Mouse (Mus musculus) R1 (cell line): ENCODE measurements at regions not wholly inside any gene's neighbourhood (a gene's known extent, or its start where the extent isn't known, plus 50 kb on each side); places are given as distances from the start of the nearest gene placed in this dataset.
A peak's percentile ranks its signal among the peaks of the same experiment; 100 is the strongest.

Experiments
- DNase-seq: peaks from one replicate; pipeline ENCODE4 v3.0.0-alpha.2; 2018; ENCODE audit warnings: low read depth, low spot score

DNA sequence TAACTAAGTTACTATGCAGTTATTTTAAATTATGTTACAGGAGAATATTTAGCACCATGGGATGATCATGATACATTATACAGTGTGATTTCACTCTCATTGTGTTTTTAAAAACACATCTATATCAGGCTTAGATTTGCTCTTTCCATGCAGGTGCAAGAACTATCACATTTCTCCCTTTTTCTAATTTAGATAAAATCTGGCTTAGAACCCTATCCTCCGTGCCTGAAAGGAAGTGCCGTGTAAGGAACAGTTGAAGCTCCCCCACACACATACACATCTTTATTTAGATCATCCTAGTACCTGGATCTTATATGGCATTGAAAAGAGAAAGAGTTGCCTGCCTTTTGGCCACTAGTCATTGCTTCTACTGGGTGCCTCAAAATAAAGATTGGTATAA lies 925.0 kb upstream of the Gm7489 start:
- DNase-seq: no peak

DNA sequence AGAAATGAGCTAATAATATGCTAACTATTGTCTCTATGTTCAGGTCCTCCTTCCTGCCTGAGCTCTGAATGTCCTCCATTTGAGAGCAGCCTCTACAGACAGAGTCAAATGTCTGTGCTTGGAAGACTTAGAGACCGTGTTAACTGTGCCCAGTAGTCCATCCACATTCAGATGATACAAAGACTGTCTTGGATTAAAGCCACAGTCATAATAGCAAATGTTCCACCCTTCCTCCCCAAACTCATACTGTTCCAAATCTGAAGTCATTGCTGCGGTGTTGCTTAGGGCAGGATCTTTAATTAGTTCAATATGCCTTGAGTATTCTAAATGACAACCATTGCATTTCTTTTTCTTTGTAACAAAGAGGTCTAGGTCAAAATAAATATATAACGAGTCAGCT lies 923.2 kb upstream of the Gm7489 start:
- DNase-seq: no peak

DNA sequence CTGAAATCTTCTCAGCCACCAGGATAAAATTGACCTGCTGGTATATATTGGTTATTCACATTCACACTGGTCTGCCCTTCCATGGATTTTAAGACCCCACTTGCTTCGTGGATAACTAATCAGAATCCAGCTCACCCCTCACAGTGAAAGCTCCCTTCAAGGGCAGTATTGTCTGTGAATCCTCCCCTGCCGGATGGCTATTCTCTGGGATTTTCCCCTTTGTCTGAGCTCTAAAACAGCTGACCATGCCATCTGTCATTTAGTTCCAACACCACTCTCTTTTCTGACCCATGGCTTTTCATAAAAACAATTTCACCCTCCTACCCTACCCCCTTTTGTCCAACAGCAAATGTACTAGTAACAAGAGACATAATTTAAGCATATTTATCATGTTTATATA lies 920.8 kb upstream of the Gm7489 start:
- no peak for DNase-seq

DNA sequence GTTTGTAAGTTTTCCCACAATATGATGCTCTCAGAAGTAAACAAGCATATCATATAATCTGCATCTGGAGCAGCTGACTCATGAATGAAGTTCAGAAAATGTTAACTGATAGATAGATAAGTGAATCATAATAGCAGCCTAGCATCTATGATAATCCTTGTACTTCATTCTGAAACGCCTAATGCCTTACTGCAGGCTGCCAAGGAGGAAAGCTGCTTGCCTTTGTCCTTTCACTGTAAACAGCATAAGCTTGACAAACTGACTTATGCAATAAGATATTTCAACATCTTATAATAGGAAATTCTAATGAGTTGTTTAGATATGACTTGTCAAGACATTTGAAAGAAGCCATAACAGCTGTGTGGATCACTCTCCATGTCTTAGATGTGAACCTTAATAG lies 920.3 kb upstream of the Gm7489 start:
- no peak for DNase-seq

DNA sequence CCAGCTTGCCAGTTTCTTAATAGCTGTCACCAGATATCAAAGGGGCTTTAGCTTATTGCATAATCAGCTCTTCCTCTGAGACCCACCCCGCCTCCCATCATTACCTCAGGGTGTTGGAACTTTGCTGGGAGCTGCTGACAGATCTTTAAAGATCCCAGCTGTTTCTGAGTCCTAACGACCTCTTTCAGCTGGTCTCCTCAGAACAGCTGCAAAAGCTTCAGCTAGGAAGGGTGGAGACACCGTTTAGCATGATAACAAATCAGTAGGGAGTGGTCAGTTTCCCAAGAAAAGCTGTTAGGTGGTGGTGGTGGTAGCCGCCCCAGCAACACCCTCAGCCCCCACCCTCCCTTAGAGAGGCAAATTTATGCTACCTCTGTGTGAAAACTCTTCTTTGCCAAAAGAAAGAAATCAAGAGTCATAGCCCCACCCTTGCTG lies 916.9 kb upstream of the Gm7489 start:
- DNase-seq: peak; percentile 97

DNA sequence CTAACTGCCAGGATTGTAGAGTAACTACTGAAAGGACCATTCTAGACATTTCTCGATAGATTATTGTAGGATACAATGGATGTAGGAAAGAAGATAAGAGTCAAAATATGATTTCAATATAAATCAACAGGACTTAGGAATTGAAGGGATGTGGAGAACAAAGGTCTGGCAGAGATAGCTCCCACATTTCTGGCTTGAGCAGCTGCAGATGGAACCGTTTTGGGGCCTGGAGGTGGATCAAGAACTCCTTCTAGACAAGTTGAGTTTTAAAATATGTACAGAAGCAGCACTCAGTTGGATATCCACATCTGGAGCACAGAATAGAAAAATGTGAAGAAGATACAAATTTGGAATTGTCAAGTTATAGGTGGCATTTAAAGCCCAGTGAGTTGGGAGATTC lies 901.9 kb upstream of the Gm7489 start:
- no peak for DNase-seq

DNA sequence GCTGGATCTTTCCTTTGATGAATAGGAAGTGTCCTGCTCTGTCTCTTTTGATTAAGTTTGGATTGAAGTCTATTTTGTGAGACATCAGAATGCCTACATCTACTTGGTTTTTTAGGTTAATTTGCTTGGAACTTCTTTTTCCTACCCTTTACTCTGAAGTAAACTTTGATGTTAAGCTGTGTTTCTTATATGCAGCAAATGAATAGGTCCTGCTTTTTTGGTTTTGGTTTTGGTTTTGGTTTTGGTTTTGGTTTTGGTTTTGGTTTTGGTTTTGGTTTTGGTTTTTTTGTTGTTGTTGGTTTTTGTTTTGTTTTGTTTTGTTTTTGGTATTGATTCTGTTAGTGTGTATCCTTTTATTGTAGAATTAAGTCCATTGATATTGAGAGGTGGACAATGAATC lies 894.1 kb upstream of the Gm7489 start:
- no peak for DNase-seq

DNA sequence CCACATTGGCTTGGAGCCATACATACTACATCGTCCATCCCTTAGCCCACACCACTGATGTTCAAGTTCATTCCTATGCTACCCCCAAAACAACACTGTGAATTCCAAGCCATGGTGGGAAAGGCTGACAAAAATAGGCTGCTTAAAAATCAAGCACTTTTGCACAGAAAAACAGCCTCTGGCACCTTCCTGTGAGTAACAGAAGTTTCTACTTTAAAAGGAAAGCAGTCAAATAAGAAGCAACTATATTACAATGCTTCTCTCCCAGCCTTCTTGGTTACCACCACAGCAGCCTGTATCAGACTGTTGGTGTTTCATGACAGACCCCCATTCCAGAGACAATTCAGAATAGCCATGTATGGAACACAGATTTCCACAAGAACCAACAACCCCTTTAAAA lies 890.4 kb upstream of the Gm7489 start:
- DNase-seq: no peak

DNA sequence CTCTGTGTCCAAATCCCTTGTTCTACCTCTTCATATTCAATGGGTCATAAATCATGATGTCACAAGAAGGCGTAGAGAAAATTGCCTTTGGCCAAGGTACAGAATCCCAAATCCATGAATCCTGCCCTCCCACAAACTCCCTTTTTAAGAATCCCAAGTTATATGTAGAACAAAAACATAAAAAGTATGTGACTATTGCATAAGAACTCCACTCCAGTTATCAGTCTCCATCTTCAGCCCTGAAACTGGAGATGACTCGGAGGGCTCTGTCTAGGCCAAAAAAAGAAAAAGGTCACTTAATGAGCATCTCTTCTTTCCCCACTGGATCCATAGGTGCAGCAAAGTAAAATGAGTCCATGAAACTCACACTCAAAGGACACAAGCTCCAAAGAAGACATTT lies 885.5 kb upstream of the Gm7489 start:
- DNase-seq: no peak

DNA sequence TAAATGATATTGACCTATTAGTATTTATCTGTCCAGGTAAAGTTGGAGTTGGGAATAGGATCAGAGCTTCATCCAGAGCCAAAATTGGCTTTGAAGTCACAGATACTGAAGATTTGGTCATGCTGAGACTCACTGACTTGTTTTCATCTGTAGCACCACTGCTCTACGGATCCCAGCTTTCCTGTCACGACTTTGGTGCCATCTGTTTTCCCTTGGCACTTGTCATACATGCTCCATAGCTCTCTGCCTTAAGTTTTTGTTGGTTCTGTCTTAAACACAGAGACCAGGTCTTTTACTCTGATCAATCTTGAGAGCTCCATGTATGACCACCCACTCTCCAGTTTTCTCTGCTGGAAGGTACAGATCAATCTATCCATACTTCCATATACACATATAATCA lies 884.9 kb upstream of the Gm7489 start:
- DNase-seq: no peak

DNA sequence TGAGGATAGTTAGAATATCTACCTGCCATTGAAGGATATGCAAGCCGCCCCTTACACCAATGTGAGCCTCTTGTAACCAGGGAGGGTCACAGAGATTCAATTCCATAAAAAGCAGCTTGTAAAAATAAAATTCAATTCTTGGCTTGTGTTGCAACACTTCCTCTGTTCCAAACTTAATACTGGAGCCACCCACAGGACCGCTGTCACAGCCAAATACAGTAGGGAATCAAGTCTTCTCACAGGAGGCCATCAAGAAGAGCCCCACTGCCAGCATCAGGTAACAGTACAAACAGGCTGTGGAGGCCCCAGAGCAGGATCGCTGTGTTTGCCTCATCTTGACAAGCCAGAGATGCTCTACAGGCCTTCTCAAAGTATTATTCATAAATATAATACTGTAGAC lies 883.3 kb upstream of the Gm7489 start:
- DNase-seq: no peak

DNA sequence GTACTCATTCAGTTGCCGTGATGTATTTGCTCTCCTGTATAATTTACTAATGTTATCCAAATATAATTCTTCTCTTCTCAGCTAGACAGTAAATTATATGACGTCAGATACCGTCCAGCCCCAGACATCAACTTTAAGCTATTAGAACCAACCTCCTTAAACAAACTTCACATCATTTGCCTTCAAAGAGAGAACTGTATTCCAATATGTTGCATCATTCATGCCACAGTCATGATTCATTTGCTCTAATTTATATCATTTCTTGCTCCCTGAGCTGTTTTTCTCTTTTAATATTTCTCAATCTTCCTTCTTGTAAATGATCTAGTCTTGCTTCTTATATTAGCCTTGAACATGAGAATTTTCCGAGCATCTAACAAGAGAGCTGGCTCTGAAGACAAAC lies 882.7 kb upstream of the Gm7489 start:
- DNase-seq: no peak

DNA sequence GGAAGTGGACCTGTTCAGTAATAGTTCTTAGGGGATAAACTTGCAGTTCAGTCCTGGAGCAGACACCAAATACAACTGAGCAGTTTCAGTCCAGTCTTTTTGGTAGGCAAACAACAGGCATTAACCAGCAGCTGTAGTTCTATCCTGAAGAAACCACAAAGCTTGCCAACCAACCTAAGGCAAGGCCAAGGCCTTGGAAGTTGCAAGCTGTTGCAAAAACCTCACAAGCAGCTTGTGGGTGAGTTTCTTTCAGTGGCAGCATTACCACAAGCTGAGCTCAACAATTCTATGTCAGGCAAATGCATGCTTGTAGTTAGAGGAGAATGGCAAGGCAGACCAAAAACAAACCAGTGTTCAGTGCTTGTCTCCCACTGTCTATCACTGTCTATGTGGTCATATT lies 880.6 kb upstream of the Gm7489 start:
- no peak for DNase-seq

DNA sequence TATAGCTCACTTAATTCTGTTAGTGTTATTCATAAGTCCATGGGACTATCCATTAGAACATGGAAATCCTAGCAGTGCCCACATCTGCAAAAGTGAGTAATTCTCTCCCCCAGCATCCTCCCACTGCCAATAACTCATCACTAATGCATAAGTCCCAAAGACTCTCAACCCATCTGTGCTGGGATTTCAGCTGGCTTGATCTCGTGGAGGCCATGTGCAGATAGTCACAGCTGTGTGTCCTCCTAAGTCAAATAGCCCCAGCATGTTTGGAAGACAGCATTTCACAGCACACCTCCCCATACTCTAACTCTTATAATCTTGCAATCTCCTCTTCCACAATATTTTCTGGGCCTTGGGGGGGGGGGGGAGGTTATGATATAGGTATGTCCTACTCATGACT lies 877.9 kb upstream of the Gm7489 start:
- DNase-seq: no peak

DNA sequence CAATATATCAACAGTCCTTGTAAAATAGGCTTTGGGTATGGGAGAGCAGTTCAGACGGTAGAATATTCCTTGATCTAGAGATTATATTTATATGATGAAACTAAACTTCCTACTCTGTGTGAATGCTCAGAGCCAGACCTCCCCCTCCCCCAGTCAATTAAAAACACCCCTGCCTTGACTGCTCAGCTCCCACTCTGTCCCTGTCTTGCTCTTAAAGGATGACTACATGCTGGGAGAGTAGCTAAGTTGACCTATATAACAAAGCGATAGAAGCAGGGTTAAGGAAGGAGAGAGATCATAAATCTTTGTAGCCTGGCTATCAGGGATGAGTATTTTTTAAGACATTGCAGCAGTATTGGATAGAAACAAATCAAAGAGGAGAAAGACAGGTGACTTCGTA lies 875.4 kb upstream of the Gm7489 start:
- DNase-seq: no peak
